Mouse (Mus musculus) liver, embryonic 14.5 days (tissue): ENCODE results near the gene Pdzrn4.

Experiments used
- CTCF ChIP-seq: IDR thresholded peaks from 2 replicates; pipeline ENCODE4 v1.5.1; 2016; ENCODE audit warnings: antibody characterized with exemption, low read depth, control low read depth
- EP300 ChIP-seq: IDR thresholded peaks from 2 replicates; pipeline ENCODE4 v1.6.1; 2016; ENCODE audit warnings: antibody characterized with exemption, low read depth

GRCm38 (mm10) chr15:92805934-92806333 lies 409.3 kb downstream of the Pdzrn4 start:
- TF ChIP-seq CTCF (no peak), EP300 (no peak)
